ENCODE assay signal across 11 mouse cellular contexts in the genomic region with DNA sequence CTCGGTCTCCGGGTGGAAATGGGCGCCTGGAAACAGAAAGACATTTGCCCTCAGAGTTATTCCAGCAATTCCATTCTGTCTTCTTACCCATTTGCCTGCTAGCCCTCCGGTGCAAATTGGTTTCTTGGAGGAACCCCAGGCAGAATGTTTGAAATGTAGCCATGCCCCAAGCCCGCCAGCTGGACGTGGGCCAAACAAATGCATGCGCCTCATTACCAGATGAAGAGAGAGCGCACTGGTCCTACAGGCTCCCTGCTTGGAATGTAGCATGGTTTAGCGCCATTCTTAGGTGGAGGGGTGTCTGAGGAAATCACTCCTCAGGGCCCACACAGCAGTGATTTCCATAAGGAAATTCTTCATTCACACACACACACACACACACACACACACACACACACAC.
A peak's percentile ranks its signal among the peaks of the same experiment; 100 is the strongest.
DNase-seq lines count a peak whose midpoint lies in the region; ATAC-seq lines count a peak whose summit lies in the region.
"Had no signal": no experiment of that assay in that cellular context is flagged by ENCODE, and none has a peak within 500 bp of the region (broad histone marks: within the 10 kb centered on the region; RNA-seq: fewer than 3 reads in every experiment).

No protein-coding gene starts in this region.

- H3K9me3 ChIP-seq in hindbrain, embryonic 16.5 days (ENCODE audit: control insufficient read depth, low read length): no peaks in the 10 kb centered on the region
- no peaks in the 10 kb centered on the region for H3K9me3 ChIP-seq in lung, embryonic 16.5 days (ENCODE audit: control insufficient read depth, low read length)
- H3K9me3 ChIP-seq in intestine, embryonic 15.5 days: no peaks in the 10 kb centered on the region
- H3K9me3 ChIP-seq: liver, embryonic 15.5 days had no signal

- H3K9ac ChIP-seq in hindbrain, embryonic 16.5 days (ENCODE audit: low read depth, low read length): no peak overlapping the region
- H3K9ac ChIP-seq in lung, embryonic 16.5 days (ENCODE audit: low read length): no peak overlapping the region
- H3K9ac ChIP-seq in intestine, embryonic 15.5 days: no peak overlapping the region
- H3K9ac ChIP-seq: liver, embryonic 15.5 days had no signal

- H3K27me3 ChIP-seq in hindbrain, embryonic 16.5 days (replicated peaks; ENCODE audit: control insufficient read depth, insufficient read depth, low read length): no peaks in the 10 kb centered on the region
- H3K27me3 ChIP-seq in lung, embryonic 16.5 days (ENCODE audit: control insufficient read depth, insufficient read depth, low read depth, low read length): no peaks in the 10 kb centered on the region
- no peaks in the 10 kb centered on the region for H3K27me3 ChIP-seq in intestine, embryonic 15.5 days (replicated peaks)
- H3K27me3 ChIP-seq: liver, embryonic 15.5 days; Patski had no signal

- H3K36me3 ChIP-seq in hindbrain, embryonic 16.5 days (ENCODE audit: control insufficient read depth, insufficient read depth, low read length): no peaks in the 10 kb centered on the region
- peaks cover 2% of the 10 kb centered on the region; the same call in 1 of the 2 replicates for H3K36me3 ChIP-seq in lung, embryonic 16.5 days (ENCODE audit: control insufficient read depth, insufficient read depth, low read length)
- no peaks in the 10 kb centered on the region for H3K36me3 ChIP-seq in intestine, embryonic 15.5 days

- no peak overlapping the region for H3K4me2 ChIP-seq in hindbrain, embryonic 16.5 days (ENCODE audit: low read length)
- H3K4me2 ChIP-seq in lung, embryonic 16.5 days (ENCODE audit: low read depth, low read length): peak overlapping the region; percentile 33
- no peak overlapping the region for H3K4me2 ChIP-seq in intestine, embryonic 15.5 days (replicated peaks)
- H3K4me2 ChIP-seq: liver, embryonic 15.5 days had no signal

- no peak overlapping the region for H3K4me3 ChIP-seq in hindbrain, embryonic 16.5 days (ENCODE audit: low read length)
- no peak overlapping the region for H3K4me3 ChIP-seq in lung, embryonic 16.5 days (ENCODE audit: low read length)
- no peak overlapping the region for H3K4me3 ChIP-seq in intestine, embryonic 15.5 days (replicated peaks)
- H3K4me3 ChIP-seq: erythroblast, embryonic 14.5 days; liver, embryonic 15.5 days had no signal

- 26% methylated on average over 9 of the region's 9 CpGs for WGBS in hindbrain, embryonic 16.5 days
- WGBS in lung, embryonic 16.5 days: 27% methylated on average over 9 of the region's 9 CpGs
- 50% methylated on average over 9 of the region's 9 CpGs for WGBS in intestine, embryonic 15.5 days

- H3K27ac ChIP-seq in hindbrain, embryonic 16.5 days (ENCODE audit: low read depth, low read length): no peak overlapping the region
- peak overlapping the region; percentile 42; the same call in 1 of the 2 replicates for H3K27ac ChIP-seq in lung, embryonic 16.5 days (ENCODE audit: low read length)
- no peak overlapping the region for H3K27ac ChIP-seq in intestine, embryonic 15.5 days
- H3K27ac ChIP-seq: liver, embryonic 15.5 days had no signal

- DNase-seq in layer of hippocampus, adult 11-12 months (ENCODE audit: low spot score): peak; percentile 60
- DNase-seq in layer of hippocampus, adult 9-10 months (ENCODE audit: low spot score): no peak
- DNase-seq in adrenal gland, postnatal 25 days: peak; percentile 62
- peak; percentile 65 to 95 for DNase-seq in cerebellum, postnatal 4 days (ENCODE audit: low spot score in 2 of 2)
- DNase-seq in thymus, postnatal 4 days: no peak

- peak; percentile 69 for ATAC-seq in hindbrain, embryonic 16.5 days
- peak; percentile 65 for ATAC-seq in lung, embryonic 16.5 days (ENCODE audit: low read depth)
- ATAC-seq in intestine, embryonic 15.5 days: no peak
- ATAC-seq: Patski had no signal

- peaks cover 5% of the 10 kb centered on the region; the same call in 1 of the 2 replicates for H3K4me1 ChIP-seq in hindbrain, embryonic 16.5 days (ENCODE audit: control insufficient read depth, insufficient read depth, low read depth, low read length)
- H3K4me1 ChIP-seq in lung, embryonic 16.5 days (replicated peaks; ENCODE audit: control insufficient read depth, insufficient read depth, low read length): peaks cover 17% of the 10 kb centered on the region
- 0 out of 2 replicates have a peak, but pooled peaks cover 8% of the 10 kb centered on the region for H3K4me1 ChIP-seq in intestine, embryonic 15.5 days (replicated peaks)

Comparison
In these comparisons a context has a peak if more than half of its experiments do, and no peak if none do; other contexts are left out.
1. DNase-seq: peak in layer of hippocampus, adult 11-12 months (single experiment), adrenal gland, postnatal 25 days (single experiment) and cerebellum, postnatal 4 days (2 of 2); none in layer of hippocampus, adult 9-10 months (single experiment) and thymus, postnatal 4 days (single experiment).